Mouse (Mus musculus) heart, adult 2 months (tissue): ENCODE results near the gene Myo1d. TPM values are rescaled to one million over a fixed set of nuclear protein-coding genes. Genes with fewer than 3 reads are reported as not detected.
A peak's percentile ranks its signal among the peaks of the same experiment; 100 is the strongest.

Experiments used
- DNase-seq, 2 experiments: peaks; one replicate each; pipeline ENCODE4 v3.0.0; 2021
- H3K27ac ChIP-seq: fragments of 200-600 bp; 2 replicates; pipeline ENCODE4 v1.8.1; 2022
- H3K27me3 ChIP-seq: fragments of 200-500 bp; 2 replicates; pipeline ENCODE4 v1.6.1; 2012; ENCODE audit warnings: mild to moderate bottlenecking, low read length, inconsistent platforms, mixed read lengths; ENCODE audit not compliant: control insufficient read depth, insufficient read depth
- H3K36me3 ChIP-seq: fragments of 200-500 bp; 2 replicates; pipeline ENCODE4 v1.6.1; 2012; ENCODE audit warnings: low read length, inconsistent platforms; ENCODE audit not compliant: control insufficient read depth, insufficient read depth
- H3K4me1 ChIP-seq: fragments of 200-500 bp; 2 replicates; pipeline ENCODE4 v1.6.1; 2011; ENCODE audit warnings: low read length; ENCODE audit not compliant: control insufficient read depth, insufficient read depth
- H3K4me3 ChIP-seq: fragments of 200-600 bp; 2 replicates; pipeline ENCODE4 v1.8.1; 2022
- H3K79me2 ChIP-seq: fragments of 200-500 bp; replicated peaks from 2 replicates; pipeline ENCODE4 v1.6.1; 2012; ENCODE audit warnings: mild to moderate bottlenecking, inconsistent platforms, low read length, moderate library complexity, mixed read lengths; ENCODE audit not compliant: control insufficient read depth, insufficient read depth
- H3K9ac ChIP-seq: fragments of 200-500 bp; 2 replicates; pipeline ENCODE4 v1.6.1; 2012; ENCODE audit warnings: low read depth, mild to moderate bottlenecking, control low read depth, inconsistent platforms, low read length, mixed read lengths
- CTCF ChIP-seq: fragments of 200-600 bp; IDR thresholded peaks from 2 replicates; pipeline ENCODE4 v1.8.1; 2022; ENCODE audit warnings: antibody characterized with exemption, mild to moderate bottlenecking, moderate library complexity
- EP300 ChIP-seq: fragments of 200-500 bp; IDR thresholded peaks from 2 replicates; pipeline ENCODE4 v1.6.1; 2011; ENCODE audit warnings: low read depth, low read length, control low read depth; ENCODE audit not compliant: insufficient read depth
- POLR2A ChIP-seq: fragments of 200-500 bp; IDR thresholded peaks from 2 replicates; pipeline ENCODE4 v1.6.1; 2011; ENCODE audit warnings: mild to moderate bottlenecking, low read depth, low read length, control low read depth; ENCODE audit not compliant: insufficient read depth
- WGBS: fragments of 180-500 bp; shearing (Covaris S2); methylation state at CpG from one replicate; pipeline ENCODE4 v1.1.7; 2018; 5-methylcytosine and 5-hydroxymethylcytosine counted together
- intact Hi-C: fragments of 180-260 bp; cut with DNase I; formaldehyde crosslinking; loops from one replicate; pipeline ENCODE4 v1.15.1; 2025
- polyA plus RNA-seq: library from polyadenylated mRNA; depleted of rRNA; stranded (reverse); fragments of >200 nt; gene quantifications from 2 replicates; pipeline ENCODE4 v1.2.3, GENCODE M21; 2012
- total RNA-seq, 2 experiments: library from RNA; stranded (reverse); gene quantifications; 2 replicates each; pipeline ENCODE4 v1.2.3; 2021

Myo1d gene
- total and polyA plus RNA-seq, 3 experiments = 8.2 to 10.0 (median 9.3) TPM

GRCm38 (mm10) chr11:80751168-80751567 is 28.7 kb downstream of the Myo1d start:
- intact Hi-C loops = no loop called here
- Histone ChIP-seq H3K9ac (no peak overlapping the region), H3K4me3 (no peak overlapping the region), H3K36me3 (no peaks in the 10 kb centered on the region; the same call in none of the 2 replicates), H3K4me1 (no peaks in the 10 kb centered on the region; the same call in none of the 2 replicates), H3K79me2 (0 out of 2 replicates have a peak, but pooled peaks cover 1% of the 10 kb centered on the region), H3K27ac (no peak overlapping the region), H3K27me3 (no peaks in the 10 kb centered on the region)
- 75% methylated on average over 1 of the region's 1 CpGs for WGBS
- no peak for TF ChIP-seq EP300
- no peak for TF ChIP-seq CTCF
- no peak for TF ChIP-seq POLR2A
- DNase-seq = no peak

DNA sequence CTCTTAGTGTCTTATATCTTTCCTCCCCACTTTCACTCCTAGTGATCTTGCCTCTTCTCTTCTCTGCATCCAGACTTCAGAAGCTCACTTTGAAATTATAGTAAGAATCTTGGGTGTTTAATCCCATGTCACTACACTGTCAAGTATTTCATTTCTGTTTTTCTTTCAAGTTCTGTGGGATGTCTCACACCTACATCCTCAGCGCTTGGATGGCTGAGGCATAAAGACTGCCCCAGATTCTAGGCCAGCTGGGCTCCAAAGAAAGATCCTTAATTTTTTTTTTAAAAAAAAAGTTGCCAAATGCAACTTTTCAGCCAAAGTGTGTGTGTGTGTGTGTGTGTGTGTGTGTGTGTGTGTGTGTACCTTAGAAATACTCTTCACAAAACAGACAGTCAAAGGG is 30.6 kb downstream of the Myo1d start:
- H3K79me2 ChIP-seq = 0 out of 2 replicates have a peak, but pooled peaks cover 1% of the 10 kb centered on the region
- no peak for TF ChIP-seq EP300
- DNase-seq = no peak
- H3K4me1 ChIP-seq = peaks cover 1% of the 10 kb centered on the region
- H3K27ac ChIP-seq = no peak overlapping the region
- H3K36me3 ChIP-seq = no peaks in the 10 kb centered on the region; the same call in none of the 2 replicates
- H3K9ac ChIP-seq = no peak overlapping the region
- H3K27me3 ChIP-seq = no peaks in the 10 kb centered on the region
- 95% methylated on average over 1 of the region's 1 CpGs for WGBS
- no peak overlapping the region for H3K4me3 ChIP-seq
- intact Hi-C loops = no loop called here

- H3K9ac ChIP-seq = no peak overlapping the region
- 56% methylated on average over 5 of the region's 5 CpGs for WGBS
- intact Hi-C loops = no loop called here
- no peak for TF ChIP-seq POLR2A
- TF ChIP-seq CTCF = no peak
- TF ChIP-seq EP300 = no peak
- no peak for DNase-seq
- H3K79me2 ChIP-seq = no peaks in the 10 kb centered on the region
- H3K36me3 ChIP-seq = no peaks in the 10 kb centered on the region; the same call in none of the 2 replicates
- H3K27ac ChIP-seq = peak overlapping the region; percentile 6; the same call in 1 of the 2 replicates
- peaks cover 1% of the 10 kb centered on the region; the same call in 1 of the 2 replicates for H3K4me1 ChIP-seq
- no peak overlapping the region for H3K4me3 ChIP-seq
- H3K27me3 ChIP-seq = no peaks in the 10 kb centered on the region
Measured at GRCm38 (mm10) chr11:80745426-80745825, 34.4 kb downstream of the Myo1d start.

GRCm38 (mm10) chr11:80743823-80744410 is 35.9 kb downstream of the Myo1d start:
- no peak for DNase-seq
- H3K4me3 ChIP-seq = no peak overlapping the region
- no peak overlapping the region for H3K27ac ChIP-seq
- H3K27me3 ChIP-seq = no peaks in the 10 kb centered on the region
- TF ChIP-seq CTCF (no peak), POLR2A (no peak), EP300 (no peak)
- H3K36me3 ChIP-seq = no peaks in the 10 kb centered on the region; the same call in none of the 2 replicates
- H3K4me1 ChIP-seq = peaks cover 1% of the 10 kb centered on the region; the same call in 1 of the 2 replicates
- no peaks in the 10 kb centered on the region for H3K79me2 ChIP-seq
- H3K9ac ChIP-seq = no peak overlapping the region
- intact Hi-C loops = no loop called here
- WGBS = 79% methylated on average over 4 of the region's 4 CpGs

- Histone ChIP-seq H3K4me1 (peaks cover 1% of the 10 kb centered on the region; the same call in 1 of the 2 replicates), H3K27ac (no peak overlapping the region), H3K9ac (no peak overlapping the region), H3K27me3 (no peaks in the 10 kb centered on the region), H3K36me3 (no peaks in the 10 kb centered on the region), H3K4me3 (no peak overlapping the region), H3K79me2 (no peaks in the 10 kb centered on the region)
- no peak for DNase-seq
- intact Hi-C loops = no loop called here
- TF ChIP-seq EP300 (no peak), CTCF (no peak), POLR2A (no peak)
- 96% methylated on average over 4 of the region's 4 CpGs for WGBS
Measured at GRCm38 (mm10) chr11:80742462-80742861, 37.4 kb downstream of the Myo1d start.

DNA sequence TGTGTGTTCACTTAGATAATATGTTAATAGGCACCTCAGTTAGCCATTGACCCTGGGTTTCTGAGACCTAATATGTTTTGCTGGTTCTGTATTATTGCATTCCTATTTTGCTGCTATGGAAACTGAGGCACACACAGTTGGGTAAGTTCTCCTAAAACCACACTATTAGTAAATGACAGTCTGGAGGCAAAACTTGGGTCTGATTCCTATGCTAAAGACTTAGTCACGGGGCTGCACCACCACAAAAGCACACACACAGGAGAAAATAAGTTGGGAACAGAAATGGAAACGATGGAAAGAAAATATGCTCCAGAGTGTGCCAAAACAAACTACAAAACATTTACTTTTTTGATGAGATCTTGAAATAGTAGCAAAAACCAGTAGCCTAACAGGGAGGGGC is 45.1 kb downstream of the Myo1d start:
- Histone ChIP-seq H3K9ac (no peak overlapping the region), H3K4me3 (no peak overlapping the region), H3K4me1 (no peaks in the 10 kb centered on the region; the same call in 1 of the 2 replicates), H3K27me3 (no peaks in the 10 kb centered on the region), H3K27ac (no peak overlapping the region), H3K79me2 (no peaks in the 10 kb centered on the region), H3K36me3 (no peaks in the 10 kb centered on the region)
- intact Hi-C loops = no loop called here
- 67% methylated on average over 2 of the region's 2 CpGs for WGBS
- no peak for DNase-seq
- no peak for TF ChIP-seq EP300
- TF ChIP-seq CTCF = no peak
- no peak for TF ChIP-seq POLR2A
